Mouse (Mus musculus) CH12.LX (cell line): Measurements from ENCODE around the gene Cnot3. TPM values are rescaled to one million over a fixed set of nuclear protein-coding genes. Genes with fewer than 3 reads are reported as not detected.

Experiments
- DNase-seq: peaks from one replicate; pipeline ENCODE4 v3.0.0-alpha.2; 2013; ENCODE audit errors: extremely low read depth
- H3K27ac ChIP-seq: 2 replicates; pipeline ENCODE4 v1.5.1; 2012; ENCODE audit warnings: low read depth, mild to moderate bottlenecking, control low read depth, moderate library complexity; ENCODE audit not compliant: insufficient read depth
- H3K27me3 ChIP-seq: replicated peaks from 2 replicates; pipeline ENCODE3; 2012; ENCODE audit warnings: inconsistent platforms
- H3K36me3 ChIP-seq, 2 experiments: replicated peaks in 1 of 2; 2 replicates each; pipeline versions ENCODE3 to v1.6.1; 2012; ENCODE audit warnings: inconsistent platforms in 1 of 2, low read length in 1 of 2, mild to moderate bottlenecking in 1 of 2, mixed read lengths in 1 of 2, moderate library complexity in 1 of 2; ENCODE audit not compliant: control insufficient read depth in 1 of 2, insufficient read depth in 1 of 2
- H3K4me1 ChIP-seq, 2 experiments: 2 replicates each; pipeline ENCODE4 v1.6.1; 2012; ENCODE audit warnings: inconsistent platforms in 1 of 2, moderate library complexity in 1 of 2; ENCODE audit not compliant: insufficient read depth in 2 of 2, control insufficient read depth in 1 of 2
- H3K4me2 ChIP-seq: 2 replicates; pipeline ENCODE4 v1.6.1; 2012; ENCODE audit warnings: low read depth, mild to moderate bottlenecking, control low read depth; ENCODE audit not compliant: poor library complexity, insufficient read depth, severe bottlenecking
- H3K4me3 ChIP-seq, 3 experiments: fragments of 150-350 bp in 1 of 3; sonication (generic) in 1 of 3; replicated peaks in 1 of 3; 2 replicates each; pipeline versions ENCODE3 to v1.5.1; 2011 to 2012; ENCODE audit warnings: low read depth in 2 of 3, low read length in 2 of 3, mild to moderate bottlenecking in 2 of 3, moderate library complexity in 2 of 3, control low read depth in 1 of 3, improper control_type of control experiment in 1 of 3, inconsistent platforms in 1 of 3, mixed read lengths in 1 of 3; ENCODE audit not compliant: poor library complexity in 1 of 3
- H3K79me2 ChIP-seq: replicated peaks from 2 replicates; pipeline ENCODE4 v1.6.1; 2012; ENCODE audit warnings: mild to moderate bottlenecking, moderate library complexity; ENCODE audit not compliant: control insufficient read depth, poor library complexity, insufficient read depth, severe bottlenecking; ENCODE audit errors: extremely low read depth
- H3K9ac ChIP-seq: 2 replicates; pipeline ENCODE4 v1.6.1; 2012; ENCODE audit warnings: low read depth, mild to moderate bottlenecking, control low read depth, moderate library complexity; ENCODE audit not compliant: insufficient read depth
- H3K9me3 ChIP-seq: replicated peaks from 2 replicates; pipeline ENCODE3; 2012; ENCODE audit warnings: low read length, inconsistent platforms, mixed read lengths
- BHLHE40 ChIP-seq: IDR thresholded peaks from 2 replicates; pipeline ENCODE4 v1.6.1; 2011; ENCODE audit warnings: mild to moderate bottlenecking, low read depth, low read length, improper control_type of control experiment
- CHD2 ChIP-seq: IDR thresholded peaks from 2 replicates; pipeline ENCODE4 v1.6.1; 2011; ENCODE audit warnings: low read length, improper control_type of control experiment
- E2F4 ChIP-seq: IDR thresholded peaks from 2 replicates; pipeline ENCODE4 v1.6.1; 2011; ENCODE audit warnings: low read depth, low read length, improper control_type of control experiment; ENCODE audit not compliant: insufficient replicate concordance
- ELF1 ChIP-seq: IDR thresholded peaks from 2 replicates; pipeline ENCODE4 v1.6.1; 2014; ENCODE audit warnings: low read depth, mild to moderate bottlenecking, inconsistent platforms, low read length, improper control_type of control experiment
- ETS1 ChIP-seq: conservative IDR thresholded peaks from 2 replicates; pipeline ENCODE4 v1.6.1; 2012; ENCODE audit warnings: low read depth, mild to moderate bottlenecking, inconsistent platforms, low read length, improper control_type of control experiment, moderate library complexity
- GABPA ChIP-seq: IDR thresholded peaks from 2 replicates; pipeline ENCODE4 v1.6.1; 2012; ENCODE audit warnings: low read depth, low read length, improper control_type of control experiment, inconsistent platforms; ENCODE audit not compliant: insufficient replicate concordance
- HCFC1 ChIP-seq: IDR thresholded peaks from 2 replicates; pipeline ENCODE4 v1.6.1; 2012; ENCODE audit warnings: low read depth, mild to moderate bottlenecking, inconsistent platforms, low read length, improper control_type of control experiment
- JUN ChIP-seq: IDR thresholded peaks from 2 replicates; pipeline ENCODE4 v1.6.1; 2011; ENCODE audit warnings: low read depth, mild to moderate bottlenecking, low read length, improper control_type of control experiment, moderate library complexity; ENCODE audit not compliant: insufficient read depth
- JUND ChIP-seq: conservative IDR thresholded peaks from 2 replicates; pipeline ENCODE4 v1.6.1; 2011; ENCODE audit warnings: low read depth, low read length, improper control_type of control experiment
- MAX ChIP-seq: IDR thresholded peaks from 2 replicates; pipeline ENCODE4 v1.6.1; 2011; ENCODE audit warnings: low read length, improper control_type of control experiment
- MAZ ChIP-seq: IDR thresholded peaks from 2 replicates; pipeline ENCODE4 v1.6.1; 2012; ENCODE audit warnings: low read depth, mild to moderate bottlenecking, inconsistent platforms, low read length, improper control_type of control experiment, moderate library complexity
- MEF2A ChIP-seq: IDR thresholded peaks from 2 replicates; pipeline ENCODE4 v1.6.1; 2014; ENCODE audit warnings: low read depth, mild to moderate bottlenecking, inconsistent platforms, low read length, improper control_type of control experiment, borderline replicate concordance
- MXI1 ChIP-seq: IDR thresholded peaks from 2 replicates; pipeline ENCODE4 v1.6.1; 2011; ENCODE audit warnings: mild to moderate bottlenecking, low read depth, low read length, improper control_type of control experiment
- MYC ChIP-seq: IDR thresholded peaks from 2 replicates; pipeline ENCODE4 v1.6.1; 2011; ENCODE audit warnings: low read depth, mild to moderate bottlenecking, improper control_type of control experiment, low read length
- NELFE ChIP-seq: IDR thresholded peaks from 2 replicates; pipeline ENCODE4 v1.6.1; 2011; ENCODE audit warnings: low read depth, low read length, improper control_type of control experiment
- NRF1 ChIP-seq: IDR thresholded peaks from 2 replicates; pipeline ENCODE4 v1.6.1; 2014; ENCODE audit warnings: low read depth, mild to moderate bottlenecking, inconsistent platforms, low read length, improper control_type of control experiment, moderate library complexity
- PAX5 ChIP-seq: IDR thresholded peaks from 2 replicates; pipeline ENCODE4 v1.6.1; 2012; ENCODE audit warnings: low read length, inconsistent platforms, mixed read lengths
- POLR2A ChIP-seq: IDR thresholded peaks from 2 replicates; pipeline ENCODE4 v1.6.1; 2011; ENCODE audit warnings: low read depth, mild to moderate bottlenecking, improper control_type of control experiment, low read length
- POLR2AphosphoS2 ChIP-seq: IDR thresholded peaks from 2 replicates; pipeline ENCODE4 v1.6.1; 2011; ENCODE audit warnings: low read depth, low read length, improper control_type of control experiment
- SIN3A ChIP-seq: IDR thresholded peaks from 2 replicates; pipeline ENCODE4 v1.6.1; 2012; ENCODE audit warnings: low read length, improper control_type of control experiment, inconsistent platforms
- SMC3 ChIP-seq: IDR thresholded peaks from 2 replicates; pipeline ENCODE4 v1.6.1; 2011; ENCODE audit warnings: low read depth, low read length, improper control_type of control experiment
- TBP ChIP-seq: conservative IDR thresholded peaks from 2 replicates; pipeline ENCODE4 v1.6.1; 2011; ENCODE audit warnings: low read depth, low read length, improper control_type of control experiment
- TCF12 ChIP-seq: IDR thresholded peaks from 2 replicates; pipeline ENCODE4 v1.6.1; 2014; ENCODE audit warnings: low read depth, mild to moderate bottlenecking, inconsistent platforms, low read length, improper control_type of control experiment
- UBTF ChIP-seq: IDR thresholded peaks from 2 replicates; pipeline ENCODE4 v1.6.1; 2012; ENCODE audit warnings: low read depth, mild to moderate bottlenecking, inconsistent platforms, low read length, improper control_type of control experiment, moderate library complexity
- USF1 ChIP-seq: IDR thresholded peaks from 2 replicates; pipeline ENCODE4 v1.6.1; 2014; ENCODE audit warnings: low read depth, mild to moderate bottlenecking, inconsistent platforms, low read length, improper control_type of control experiment
- ZKSCAN1 ChIP-seq: IDR thresholded peaks from 2 replicates; pipeline ENCODE4 v1.6.1; 2012; ENCODE audit warnings: low read depth, inconsistent platforms, low read length, improper control_type of control experiment, borderline replicate concordance
- ZMIZ1 ChIP-seq: IDR thresholded peaks from 2 replicates; pipeline ENCODE4 v1.6.1; 2012; ENCODE audit warnings: low read depth, mild to moderate bottlenecking, inconsistent platforms, low read length, improper control_type of control experiment
- ZNF384 ChIP-seq: IDR thresholded peaks from 2 replicates; pipeline ENCODE4 v1.6.1; 2012; ENCODE audit warnings: low read depth, low read length, improper control_type of control experiment, inconsistent platforms
- dilution Hi-C: fragments of 300-500 bp; cut with MboI; formaldehyde crosslinking; loops from 2 replicates; pipeline ENCODE4 v1.14.3; 2020; ENCODE audit warnings: low sequenced_read_pairs; ENCODE audit not compliant: extremely low pct_unique_long_range_greater_than_20kb, extremely low pct_ligation_motif_present
- in situ Hi-C: fragments of 300-500 bp; cut with MboI; formaldehyde crosslinking; loops from 3 replicates; pipeline ENCODE4 v1.14.3; 2019; ENCODE audit warnings: low sequenced_read_pairs, low pct_ligation_motif_present, low pct_unique_long_range_greater_than_20kb, mixed read lengths
- polyA plus RNA-seq: library from polyadenylated mRNA; unstranded; fragments of >175 nt; gene quantifications from 2 replicates; pipeline ENCODE4 v1.2.1, GENCODE M21; 2012; ENCODE audit warnings: low read depth; ENCODE audit not compliant: insufficient read length
- total RNA-seq, 2 experiments: library from RNA; depleted of rRNA; stranded (reverse); fragments of 300-350 nt in 1 of 2; fragments of >200 nt in 1 of 2; gene quantifications; 2 replicates each; pipeline ENCODE4 v1.2.3; 2012 to 2014

Gene Cnot3
- total and polyA plus RNA-seq, 3 experiments, result 10.5 to 68.3 (median 21.1) TPM

- Histone ChIP-seq H3K9ac (peak within 1 kb of the TSS; percentile 80), H3K4me3 (peak within 1 kb of the TSS; percentile 79 to 96 (median 93)), H3K36me3 (peaks cover 17 to 39% of the 10 kb centered on the region in 2 experiments), H3K4me2 (peak within 1 kb of the TSS; percentile 91), H3K9me3 (no peaks in the 10 kb centered on the region), H3K27me3 (no peaks in the 10 kb centered on the region), H3K4me1 (peaks cover 0 to 25% of the 10 kb centered on the region in 2 experiments; a peak in 2 of 4 replicates), H3K27ac (peak within 1 kb of the TSS; percentile 35; the same call in 1 of the 2 replicates), H3K79me2 (peaks cover 13% of the 10 kb centered on the region; the same call in 1 of the 2 replicates)
- peak; percentile 98 for DNase-seq
- dilution Hi-C loops (no loop called here), in situ Hi-C loops (no loop called here)
- TF ChIP-seq ZNF384 (no peak), TBP (peak; percentile 89), PAX5 (no peak), ELF1 (peak; percentile 71), USF1 (no peak), MAZ (no peak; the same call in 1 of the 2 replicates), GABPA (no peak), MEF2A (0 out of 2 replicates have a peak, but pooled peaks have one; percentile 24), NRF1 (peak; percentile 52; the same call in 1 of the 2 replicates), SIN3A (peak; percentile 83), E2F4 (no peak), MYC (0 out of 2 replicates have a peak, but pooled peaks have one; percentile 22), NELFE (peak; percentile 79; the same call in 1 of the 2 replicates), ETS1 (no peak), BHLHE40 (peak; percentile 68), UBTF (0 out of 2 replicates have a peak, but pooled peaks have one; percentile 54), POLR2A (peak; percentile 86), JUND (no peak), HCFC1 (peak; percentile 72), MXI1 (peak; percentile 60), TCF12 (peak; percentile 64; the same call in 1 of the 2 replicates), JUN (no peak), ZKSCAN1 (no peak), MAX (no peak), CHD2 (peak; percentile 92), ZMIZ1 (peak; percentile 81; the same call in 1 of the 2 replicates), SMC3 (no peak), POLR2AphosphoS2 (peak; percentile 94)
These were observed 20.4 kb downstream of the Cnot3 start, which contains the start of gene Leng1 for GRCm38 (mm10) chr7:3665215-3666114. Gene Leng1, minus strand, starts transcription at chr7:3665840.
